Mouse (Mus musculus) urinary bladder, postnatal 25 days (tissue): Measurements from ENCODE around the gene Vmn2r44.
"Not testable (repeated sequence)": the region's sequence is repeated elsewhere in the genome, so short reads cannot be mapped to it uniquely, and the experiment has no call there.

Source experiments
- DNase-seq: peaks from one replicate; pipeline ENCODE4 v3.0.0; 2022; ENCODE audit warnings: low spot score

Gene Vmn2r44

GRCm38 (mm10) chr7:8383233-8383632, at the start of gene Vmn2r44:
Gene Vmn2r44 (minus strand): TSS chr7:8383333.
- DNase-seq, result not testable (repeated sequence)

GRCm38 (mm10) chr7:8357879-8358278, 25.3 kb downstream of the Vmn2r44 start:
- not testable (repeated sequence) for DNase-seq
